Mouse (Mus musculus) heart, postnatal 10 days (tissue): Measurements from ENCODE around the gene Rbpj. TPM values are rescaled to one million over a fixed set of nuclear protein-coding genes. Genes with fewer than 3 reads are reported as not detected.
"Not testable (repeated sequence)": the region's sequence is repeated elsewhere in the genome, so short reads cannot be mapped to it uniquely, and the experiment has no call there.

Source experiments
- DNase-seq, 2 experiments: peaks; one replicate each; pipeline ENCODE4 v3.0.0; 2021
- intact Hi-C: fragments of 180-260 bp; cut with DNase I; formaldehyde crosslinking; loops from one replicate; pipeline ENCODE4 v1.15.1; 2025
- total RNA-seq, 2 experiments: library from RNA; stranded (reverse); gene quantifications; 2 replicates each; pipeline ENCODE4 v1.2.3; 2021

The Rbpj gene
- total RNA-seq, 2 experiments from 2014 or later: 34.9 to 36.4 TPM

DNA sequence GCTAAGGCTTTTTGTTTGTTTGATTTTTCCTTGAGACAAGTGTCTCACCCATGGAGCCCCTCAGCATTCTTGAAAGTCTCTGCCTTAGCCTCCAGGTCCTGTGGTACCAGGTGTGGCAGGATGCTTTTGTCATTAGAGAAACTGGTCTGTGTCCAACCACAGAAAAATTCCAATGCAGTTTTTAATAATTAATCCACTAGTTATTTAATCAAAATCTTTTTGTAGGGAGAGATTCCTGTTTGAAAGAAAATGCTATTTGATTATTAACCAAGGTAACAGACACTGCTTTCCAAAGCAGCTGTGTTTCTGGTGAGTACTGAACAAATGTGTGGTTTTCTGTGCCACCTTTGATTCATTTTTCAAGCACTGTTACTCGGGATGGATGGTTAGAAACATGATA lies 190.6 kb downstream of the Rbpj start:
- DNase-seq: no peak
- intact Hi-C loops: no loop called here

GRCm38 (mm10) chr5:53657925-53658324 lies 192.0 kb downstream of the Rbpj start:
- intact Hi-C loops: no loop called here

DNA sequence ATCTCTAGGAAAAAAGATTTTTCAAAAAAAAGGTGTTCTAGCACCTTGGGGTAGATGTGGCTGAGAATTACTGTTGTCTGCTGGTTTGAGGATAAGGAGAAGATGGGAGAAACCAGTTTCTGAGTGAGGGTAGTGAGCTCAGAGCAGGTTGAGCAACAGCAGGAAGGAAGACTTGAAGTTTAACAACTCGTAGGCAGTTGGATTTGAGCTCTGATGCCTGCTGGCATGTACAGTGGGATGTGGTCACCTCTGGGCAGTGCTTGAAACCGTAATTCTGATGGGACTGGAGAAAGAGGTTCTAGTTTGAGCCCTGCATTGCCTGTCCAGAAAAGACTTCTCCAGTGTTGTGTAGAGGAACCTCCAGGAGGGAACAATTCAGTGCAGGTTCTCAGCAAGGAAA lies 195.6 kb downstream of the Rbpj start:
- intact Hi-C loops: no loop called here
- DNase-seq: no peak

More at GRCm38 (mm10) chr5:53657925-53658324, 192.0 kb downstream of the Rbpj start:
- DNase-seq: peak; percentile 12 to 43

GRCm38 (mm10) chr5:53662413-53662812 lies 196.5 kb downstream of the Rbpj start:
- intact Hi-C loops: no loop called here
- no peak for DNase-seq

GRCm38 (mm10) chr5:53663665-53664064 lies 197.7 kb downstream of the Rbpj start:
- intact Hi-C loops: no loop called here
- no peak for DNase-seq

GRCm38 (mm10) chr5:53668021-53668420 lies 202.1 kb downstream of the Rbpj start:
- no peak for DNase-seq
- intact Hi-C loops: no loop called here

DNA sequence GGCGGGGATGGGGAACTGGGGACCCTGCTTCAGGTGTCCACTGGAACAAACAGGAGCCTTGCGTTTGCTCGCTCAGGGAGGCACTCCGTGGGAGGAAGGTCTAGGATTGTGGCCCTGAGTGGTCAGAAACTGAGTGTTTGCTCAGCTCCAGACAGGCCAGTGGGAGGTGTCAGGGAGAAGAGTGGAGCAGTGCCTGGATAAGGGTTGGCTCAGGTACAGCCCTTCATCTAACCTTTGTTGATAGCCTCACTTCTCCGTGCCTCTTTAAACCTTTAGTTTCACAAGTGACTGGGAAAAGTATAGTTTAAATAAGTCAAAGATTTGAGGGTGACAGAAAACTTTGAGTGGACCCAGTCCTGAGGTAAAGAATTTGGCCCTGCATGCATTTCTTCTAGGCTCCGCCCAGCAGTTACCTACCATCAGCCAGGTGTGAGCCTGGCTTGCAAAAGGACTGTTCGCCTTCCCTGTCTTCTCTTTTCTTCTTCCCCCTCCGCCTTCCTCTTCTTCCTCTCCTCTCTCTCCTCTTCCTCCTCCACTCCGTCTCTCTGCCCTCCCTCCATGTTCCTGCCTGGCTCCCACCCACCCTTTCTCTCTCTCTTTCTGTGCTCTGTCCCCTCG lies 204.5 kb downstream of the Rbpj start:
- intact Hi-C loops: loop anchor here (10.0 kb wide), 1 partner anchor 444 kb away; no protein-coding TSS in a partner anchor
- no peak for DNase-seq

GRCm38 (mm10) chr5:53671507-53671906 lies 205.6 kb downstream of the Rbpj start:
- no peak for DNase-seq
- intact Hi-C loops: loop anchor here (10.0 kb wide), 1 partner anchor 443 kb away; no protein-coding TSS in a partner anchor

DNA sequence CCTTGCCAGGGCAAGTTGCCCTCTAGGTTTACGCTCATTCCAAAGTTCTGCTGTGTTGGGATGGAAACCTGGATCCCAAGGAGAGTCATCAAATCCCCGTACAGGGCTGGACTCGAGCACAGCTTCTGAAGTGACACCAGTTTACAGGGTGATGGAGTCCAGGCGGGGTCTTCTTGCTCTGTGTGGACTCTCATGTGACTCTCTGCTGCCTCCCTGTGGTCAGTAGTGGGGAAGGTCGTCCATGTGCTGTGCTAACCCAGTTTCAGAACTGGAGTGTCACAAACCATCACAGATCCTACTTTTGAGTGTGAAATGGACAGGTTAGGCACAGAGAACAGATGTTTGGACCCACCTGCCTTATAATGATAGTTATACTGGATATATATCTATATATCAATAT lies 206.4 kb downstream of the Rbpj start:
- intact Hi-C loops: loop anchor here (2.0 to 10.0 kb wide), 2 partner anchors 318 to 442 kb away; no protein-coding TSS in a partner anchor
- peak; percentile 78 to 86 for DNase-seq

DNA sequence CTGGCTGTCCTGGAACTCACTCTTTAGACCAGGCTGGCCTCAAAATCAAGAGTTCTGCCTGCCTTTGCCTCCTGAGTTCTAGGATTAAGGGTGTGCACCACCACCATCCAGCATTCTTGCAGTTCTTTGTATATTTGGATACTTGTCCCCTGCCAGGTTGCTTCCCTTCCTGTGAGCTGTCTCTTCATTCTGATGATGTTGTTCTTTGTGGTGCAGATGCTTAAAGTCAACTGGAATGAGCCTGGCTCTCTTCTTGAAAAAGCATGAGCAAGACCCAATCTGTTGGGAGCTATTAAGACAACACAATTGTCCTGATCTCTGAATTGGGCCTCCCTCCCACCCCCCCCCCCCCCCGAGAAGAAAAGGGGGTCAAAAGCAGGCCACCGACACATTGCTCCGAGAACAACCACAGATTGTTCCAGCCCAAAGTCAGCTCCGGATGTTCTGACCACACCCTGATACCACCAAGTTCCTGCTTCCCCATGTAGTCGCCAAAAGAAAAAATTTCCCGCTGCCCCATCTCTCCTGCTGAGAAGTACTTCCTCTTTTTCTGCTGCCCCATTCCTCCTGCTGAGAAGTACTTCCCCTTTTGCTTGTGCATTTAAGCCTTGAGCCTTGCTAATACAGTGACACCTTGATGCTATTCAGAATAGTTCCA lies 207.7 kb downstream of the Rbpj start:
- DNase-seq: not testable (repeated sequence)
- intact Hi-C loops: loop anchor here (2.0 to 10.0 kb wide), 2 partner anchors 319 to 441 kb away; no protein-coding TSS in a partner anchor

- no peak for DNase-seq
- intact Hi-C loops: loop anchor here (10.0 kb wide), 1 partner anchor 438 kb away; no protein-coding TSS in a partner anchor
These were observed 210.7 kb downstream of the Rbpj start for GRCm38 (mm10) chr5:53676671-53677070.

GRCm38 (mm10) chr5:53678036-53678767 lies 212.2 kb downstream of the Rbpj start:
- intact Hi-C loops: loop anchor here (10.0 kb wide), 1 partner anchor 437 kb away; no protein-coding TSS in a partner anchor
- DNase-seq: no peak

GRCm38 (mm10) chr5:53679651-53680050 lies 213.7 kb downstream of the Rbpj start:
- intact Hi-C loops: loop anchor here (10.0 kb wide), 1 partner anchor 435 kb away; no protein-coding TSS in a partner anchor
- no peak for DNase-seq

- intact Hi-C loops: no loop called here
- DNase-seq: no peak
These were observed 218.0 kb downstream of the Rbpj start for GRCm38 (mm10) chr5:53683916-53684315.

GRCm38 (mm10) chr5:53684417-53684816 lies 218.5 kb downstream of the Rbpj start:
- no peak for DNase-seq
- intact Hi-C loops: no loop called here

GRCm38 (mm10) chr5:53685623-53686022 lies 219.7 kb downstream of the Rbpj start:
- intact Hi-C loops: no loop called here
- no peak for DNase-seq

DNA sequence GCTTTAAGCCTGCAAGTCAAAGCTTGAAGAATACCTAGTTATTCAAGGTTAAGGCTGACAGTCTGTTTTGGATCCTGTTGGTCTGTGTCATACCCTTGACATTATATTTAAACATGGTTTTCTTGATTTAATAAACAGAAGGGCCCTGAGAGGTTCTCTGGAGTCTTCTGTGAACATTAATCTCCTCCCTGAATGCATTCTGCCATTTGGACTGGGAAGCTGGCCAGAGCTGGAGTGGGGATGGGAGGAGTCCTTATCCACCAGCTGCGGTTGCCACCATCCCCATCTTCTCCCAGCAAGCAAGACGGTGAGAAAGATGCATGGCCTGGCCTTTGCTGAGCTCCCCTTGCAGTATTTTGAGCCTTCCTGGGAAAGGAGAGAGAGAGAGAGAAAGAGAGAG lies 220.4 kb downstream of the Rbpj start:
- intact Hi-C loops: no loop called here
- DNase-seq: no peak

GRCm38 (mm10) chr5:53688326-53688725 lies 222.4 kb downstream of the Rbpj start:
- DNase-seq: no peak
- intact Hi-C loops: no loop called here

- intact Hi-C loops: no loop called here
- no peak for DNase-seq
These were observed 225.6 kb downstream of the Rbpj start for GRCm38 (mm10) chr5:53691577-53691976.

GRCm38 (mm10) chr5:53692100-53692499 lies 226.1 kb downstream of the Rbpj start:
- no peak for DNase-seq
- intact Hi-C loops: no loop called here

DNA sequence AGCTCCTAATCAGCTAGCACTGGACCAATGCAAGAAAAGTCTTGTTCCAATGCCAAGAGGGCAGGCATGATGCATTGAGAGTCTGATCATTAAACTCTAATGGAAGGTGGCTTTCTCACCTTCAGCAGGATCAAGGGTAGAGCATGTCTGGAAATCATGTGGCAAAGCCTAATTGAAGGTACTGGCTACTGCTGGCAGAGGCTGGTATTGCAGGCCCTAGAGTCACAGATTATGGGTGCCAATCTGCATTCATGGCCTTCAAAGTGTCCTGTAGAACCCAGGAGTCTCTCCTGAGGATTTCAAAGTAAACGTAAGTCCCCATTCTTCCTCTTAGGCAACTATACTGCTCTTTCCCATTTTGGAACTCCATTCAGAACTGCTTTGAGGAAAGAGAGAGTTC lies 226.7 kb downstream of the Rbpj start:
- intact Hi-C loops: no loop called here
- DNase-seq: no peak
